Mouse (Mus musculus) adrenal gland, postnatal 10 days (tissue): ENCODE measurements at regions not wholly inside any gene's neighbourhood (a gene's known extent, or its start where the extent isn't known, plus 50 kb on each side); places are given as distances from the start of the nearest gene placed in this dataset.
A peak's percentile ranks its signal among the peaks of the same experiment; 100 is the strongest.

Experiments used
- DNase-seq: peaks from one replicate; pipeline ENCODE4 v3.0.0; 2021; ENCODE audit warnings: mixed read lengths

- DNase-seq = peak; percentile 79
Observed at GRCm38 (mm10) chr12:25381619-25382018, 284.7 kb upstream of the Id2 start.

DNA sequence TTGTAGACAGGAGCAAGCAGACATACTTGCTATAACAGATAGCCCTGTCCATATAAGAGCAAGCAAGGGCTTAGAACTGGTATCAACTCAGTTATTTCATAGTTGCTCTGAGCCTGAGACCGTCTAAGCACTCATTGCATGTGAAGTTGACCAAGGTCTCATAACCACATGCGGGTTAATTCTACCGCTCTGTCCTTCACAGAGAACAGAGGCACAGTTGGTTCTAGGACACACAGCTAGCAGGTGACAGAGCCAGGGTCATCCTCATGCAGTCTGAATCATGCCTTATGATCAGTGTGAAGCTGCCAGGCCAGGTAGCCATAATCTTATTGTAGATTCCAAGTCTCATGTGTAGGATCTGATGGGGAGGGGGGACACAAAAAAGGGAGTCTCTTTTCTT, 283.1 kb upstream of the Id2 start:
- DNase-seq = no peak

DNA sequence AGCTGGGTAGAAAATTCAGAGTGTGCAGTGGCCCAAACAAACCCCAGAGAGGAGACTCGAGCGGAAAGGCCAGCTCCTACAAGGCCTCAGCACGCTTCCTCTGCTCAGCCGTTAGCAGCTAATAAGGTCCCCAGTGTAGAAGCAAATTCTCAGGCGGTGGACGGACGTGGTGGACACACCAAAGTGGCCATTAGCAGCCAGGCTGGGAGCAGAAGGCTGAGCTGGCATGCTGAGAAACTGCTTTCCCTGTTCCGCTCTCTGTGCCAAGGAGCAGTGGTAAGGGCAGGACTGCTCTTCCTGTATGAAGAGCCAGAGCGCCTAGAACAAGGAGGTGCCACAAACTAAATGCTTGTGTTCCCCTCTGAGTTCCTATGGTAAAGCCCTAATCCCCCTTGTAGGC, 282.1 kb upstream of the Id2 start:
- DNase-seq = no peak

DNA sequence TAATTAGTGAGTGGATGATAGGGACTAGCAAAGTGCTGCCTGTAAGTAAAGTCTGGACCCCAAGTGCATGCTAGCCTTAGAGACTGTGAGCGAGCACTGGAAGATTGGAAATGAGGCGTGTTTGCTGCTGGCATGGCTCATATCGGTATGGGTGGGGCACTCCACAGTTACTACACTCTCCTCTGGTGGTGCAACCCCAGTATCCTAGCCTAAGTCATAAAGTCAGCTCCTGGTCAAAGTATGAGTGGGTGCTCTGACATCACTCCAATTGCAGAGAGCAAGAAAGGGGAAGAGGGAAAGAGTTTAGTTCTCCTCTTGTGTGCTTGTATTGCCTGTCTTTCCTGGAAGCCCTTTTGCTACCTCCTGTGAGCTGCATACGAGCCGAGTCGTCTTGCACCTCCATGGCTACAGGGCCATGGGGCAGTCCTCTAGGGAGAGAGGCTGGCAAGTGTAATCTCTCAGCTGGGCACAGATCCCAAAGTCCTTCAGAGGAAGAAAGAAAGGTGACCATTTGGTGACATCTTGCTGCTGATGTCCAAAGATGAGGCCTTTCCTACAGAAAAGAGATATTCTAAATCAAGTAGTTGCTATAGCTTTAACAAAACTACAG, 281.2 kb upstream of the Id2 start:
- DNase-seq = peak; percentile 74

DNA sequence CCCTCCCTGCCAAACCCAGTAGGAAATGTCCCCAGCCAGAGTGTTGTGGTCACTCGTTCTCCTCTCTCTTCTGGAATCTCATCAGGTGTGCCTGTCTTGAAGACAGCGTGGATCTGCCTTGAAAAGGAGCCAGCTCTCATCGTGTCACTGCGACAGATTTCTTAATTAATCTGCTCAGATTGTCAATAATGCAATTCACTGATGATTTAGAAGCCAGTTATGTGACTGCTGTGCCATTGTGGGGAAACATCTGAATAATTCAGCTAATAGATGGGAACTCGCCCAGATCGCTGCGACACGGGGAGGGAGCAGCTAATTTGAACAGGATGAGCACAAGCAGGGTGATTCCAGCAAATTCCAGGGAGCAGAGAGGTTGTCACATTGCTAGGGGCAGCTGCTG, 279.5 kb upstream of the Id2 start:
- DNase-seq = no peak

DNA sequence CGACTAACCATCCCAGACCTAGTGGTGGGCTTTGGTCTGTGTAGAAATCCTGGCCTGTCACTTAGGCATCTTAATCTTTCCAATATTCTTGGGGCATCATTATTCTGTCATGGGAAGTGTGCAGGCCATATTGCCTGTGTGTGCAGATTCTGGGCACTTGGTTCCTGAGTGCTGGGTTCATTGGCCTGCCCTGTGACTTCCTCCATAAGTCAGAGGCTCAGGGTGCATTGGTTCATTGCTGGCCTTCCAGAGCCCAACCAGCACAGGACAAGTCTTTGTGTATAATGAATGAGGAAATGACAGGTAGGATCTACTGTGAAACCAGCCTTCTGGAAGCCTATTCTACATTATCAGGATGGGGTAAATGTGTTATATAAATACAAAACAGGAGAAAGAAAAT, 270.6 kb upstream of the Id2 start:
- DNase-seq = no peak

GRCm38 (mm10) chr12:25365600-25366267, 268.8 kb upstream of the Id2 start:
- DNase-seq = no peak

DNA sequence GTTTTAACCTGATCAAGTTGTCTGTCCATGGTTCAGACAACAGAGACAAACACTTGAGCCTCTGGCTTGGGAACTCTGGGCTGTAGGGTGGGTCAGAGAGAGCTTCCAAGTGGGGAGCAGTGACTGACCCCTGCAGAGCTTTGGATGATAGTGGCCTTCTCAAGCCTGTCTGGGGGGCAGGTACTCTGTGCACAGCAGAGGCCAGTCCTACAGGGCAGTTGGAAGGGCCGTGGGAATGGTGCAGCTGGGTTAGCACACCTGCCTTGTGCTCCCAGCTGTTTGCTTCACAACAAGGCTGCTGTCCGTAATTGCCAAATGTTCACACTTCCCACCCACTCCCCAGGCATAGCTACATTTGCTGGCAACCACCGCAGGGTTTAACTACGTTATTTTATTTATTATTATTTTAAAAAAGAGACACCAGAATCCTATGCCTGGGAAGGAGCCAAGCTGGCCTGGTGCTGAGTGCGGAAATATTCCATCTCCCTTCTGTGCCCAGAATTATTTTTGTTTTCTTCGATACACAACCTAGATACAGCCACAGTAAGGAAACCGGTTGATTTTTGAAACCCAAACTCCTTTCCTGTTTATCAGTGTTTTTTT, 268.1 kb upstream of the Id2 start:
- no peak for DNase-seq

GRCm38 (mm10) chr12:25363839-25364238, 266.9 kb upstream of the Id2 start:
- DNase-seq = no peak

- DNase-seq = no peak
Observed at GRCm38 (mm10) chr12:25363341-25363740, 266.4 kb upstream of the Id2 start.

DNA sequence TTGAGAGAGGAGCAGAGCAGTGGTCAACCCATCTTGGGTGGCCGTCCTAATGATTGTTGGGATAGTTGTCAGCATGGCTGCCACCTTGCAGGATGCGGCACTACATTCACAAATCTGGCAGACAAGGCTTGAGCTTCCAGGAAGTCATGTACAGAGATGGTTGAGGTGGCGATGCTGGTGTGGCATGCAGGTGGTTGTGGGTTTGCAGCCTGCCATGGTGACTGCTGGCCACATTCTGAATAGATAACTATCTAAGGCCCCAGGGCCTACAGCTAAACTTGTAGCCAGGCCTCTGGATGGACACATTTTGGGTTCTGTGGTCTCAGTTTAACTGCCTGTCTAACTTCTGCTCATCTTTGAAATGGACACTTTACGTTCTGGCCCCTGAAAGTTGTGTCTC, 265.8 kb upstream of the Id2 start:
- no peak for DNase-seq

- no peak for DNase-seq
Observed at GRCm38 (mm10) chr12:25360726-25361125, 263.8 kb upstream of the Id2 start.

DNA sequence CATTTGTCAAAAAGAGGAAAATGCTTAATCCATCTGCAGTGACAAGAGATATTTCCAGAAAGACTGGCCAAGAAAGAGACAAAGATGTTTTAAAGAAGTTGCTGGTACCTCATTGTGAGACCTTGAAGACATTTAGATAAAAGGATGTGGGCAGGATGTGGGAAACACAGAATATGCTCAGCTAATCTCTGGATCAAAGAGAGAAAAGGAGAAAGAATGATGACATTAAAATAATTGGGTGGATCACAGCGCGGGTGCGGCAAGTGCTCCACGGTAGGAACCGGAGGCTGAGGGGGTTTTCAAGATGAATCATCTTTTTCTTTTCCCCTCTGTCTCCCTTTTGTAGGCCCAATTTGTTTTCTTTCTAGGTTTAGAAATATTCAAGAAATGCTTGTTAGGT, 263.0 kb upstream of the Id2 start:
- no peak for DNase-seq

DNA sequence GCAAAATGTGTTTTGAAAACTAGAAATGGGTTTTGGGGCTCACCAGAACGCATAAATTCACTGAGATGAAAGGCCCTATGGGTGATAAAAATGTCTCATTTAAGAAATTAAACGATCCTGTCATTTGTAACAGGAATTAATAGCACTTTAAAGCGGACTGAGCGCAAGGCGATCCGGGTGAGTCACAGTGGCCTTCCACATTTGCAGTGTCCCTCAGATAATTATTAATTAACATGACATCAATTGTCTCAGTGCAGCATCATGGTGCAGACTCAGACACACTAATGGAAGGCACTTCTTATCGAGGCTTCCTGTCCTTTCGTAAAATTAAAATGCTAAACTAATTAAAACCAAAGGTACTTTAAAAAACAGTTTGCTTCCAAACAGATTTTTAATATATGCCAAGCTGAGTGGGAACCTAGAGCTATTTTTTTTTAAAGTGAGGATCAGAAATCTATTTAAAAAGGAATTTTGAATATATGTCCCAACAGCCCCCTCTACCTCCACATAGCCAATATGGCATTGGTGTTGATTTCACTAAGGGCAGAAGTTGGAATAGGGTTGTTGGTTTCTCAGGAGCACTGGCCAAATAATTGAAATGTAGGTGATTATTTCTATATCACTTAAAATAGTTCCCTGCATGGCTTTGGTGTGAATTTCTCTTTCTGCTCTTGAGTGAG, 262.0 kb upstream of the Id2 start:
- DNase-seq = no peak

- DNase-seq = no peak
Observed at GRCm38 (mm10) chr12:25356774-25357173, 259.8 kb upstream of the Id2 start.

DNA sequence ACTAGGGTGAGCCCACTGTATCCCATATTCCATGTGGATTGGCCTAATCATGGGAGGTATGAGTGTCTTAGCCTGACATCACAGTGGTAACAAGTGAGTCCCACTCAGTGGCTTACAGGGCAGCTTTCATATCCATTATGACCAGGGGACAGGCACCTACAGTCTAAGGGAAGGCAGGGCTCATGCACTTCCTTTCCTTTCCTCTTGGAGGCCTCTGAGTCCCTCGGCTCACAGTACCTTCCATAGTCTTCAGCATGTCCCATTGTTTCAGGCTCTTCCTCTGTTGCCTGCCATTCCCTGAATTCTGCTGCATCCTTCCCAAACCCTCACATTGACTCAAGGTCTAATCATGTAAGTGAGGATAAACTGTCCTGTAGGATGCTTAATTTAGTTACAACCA, 258.3 kb upstream of the Id2 start:
- no peak for DNase-seq

- DNase-seq = no peak
Observed at GRCm38 (mm10) chr12:25353402-25353896, 256.5 kb upstream of the Id2 start.

DNA sequence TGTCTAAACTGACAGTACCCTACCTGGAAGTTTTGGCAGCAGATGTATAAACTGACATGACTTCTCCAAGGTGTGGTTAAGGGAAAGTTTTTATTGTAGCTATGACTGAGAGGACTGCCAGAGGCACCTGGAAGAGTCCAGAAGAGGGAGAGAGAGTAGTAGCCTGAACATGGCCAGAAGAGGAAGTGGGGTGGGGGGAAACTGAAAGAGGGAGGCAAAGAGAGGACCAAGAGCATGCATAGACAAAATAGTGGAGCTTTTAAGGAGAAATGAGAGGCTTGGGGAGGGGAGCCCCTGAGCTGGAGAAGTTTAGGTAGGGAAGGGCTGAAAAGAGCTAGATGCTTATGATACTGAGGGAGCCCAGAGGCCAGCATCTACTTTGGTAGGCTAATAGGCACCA, 255.2 kb upstream of the Id2 start:
- no peak for DNase-seq

DNA sequence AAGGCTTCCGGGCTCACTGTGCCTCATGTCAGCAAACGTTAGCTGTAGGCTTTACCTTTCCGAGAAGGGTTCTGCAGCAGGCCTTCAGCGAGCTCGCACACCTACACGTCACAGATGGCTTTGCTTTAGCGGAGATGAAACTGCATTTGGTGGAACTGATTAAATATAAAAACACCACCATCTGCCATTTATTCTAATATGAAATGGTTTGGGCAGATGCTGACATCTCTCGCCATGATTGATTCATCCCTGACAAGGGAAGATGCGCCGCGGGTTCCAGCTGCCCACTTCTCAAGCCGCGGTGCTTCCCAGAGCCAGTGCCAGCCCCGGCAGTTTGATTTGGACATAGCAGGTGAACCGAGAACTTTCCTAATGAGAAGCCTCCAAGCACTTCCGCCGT, 247.4 kb upstream of the Id2 start:
- no peak for DNase-seq

DNA sequence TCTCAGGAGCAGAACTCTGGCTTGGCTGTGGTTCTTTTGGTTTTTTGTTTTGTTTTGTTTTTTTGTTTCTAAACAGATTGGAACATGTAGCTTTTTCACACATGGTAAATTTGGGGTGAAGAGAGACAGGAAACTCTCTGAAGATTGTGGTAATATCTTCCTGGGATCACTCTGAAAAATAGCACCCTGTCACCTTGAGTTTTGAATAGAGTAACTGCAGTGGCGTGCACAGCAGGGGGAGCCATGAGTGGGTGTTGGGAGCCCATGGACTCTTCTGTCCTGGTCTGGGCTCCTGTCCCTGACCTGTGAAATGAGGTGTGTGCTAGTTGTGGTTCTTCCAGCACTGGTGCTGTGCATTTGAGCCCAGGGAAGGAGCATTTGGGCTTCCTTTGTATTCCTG, 241.8 kb upstream of the Id2 start:
- peak; percentile 40 for DNase-seq

DNA sequence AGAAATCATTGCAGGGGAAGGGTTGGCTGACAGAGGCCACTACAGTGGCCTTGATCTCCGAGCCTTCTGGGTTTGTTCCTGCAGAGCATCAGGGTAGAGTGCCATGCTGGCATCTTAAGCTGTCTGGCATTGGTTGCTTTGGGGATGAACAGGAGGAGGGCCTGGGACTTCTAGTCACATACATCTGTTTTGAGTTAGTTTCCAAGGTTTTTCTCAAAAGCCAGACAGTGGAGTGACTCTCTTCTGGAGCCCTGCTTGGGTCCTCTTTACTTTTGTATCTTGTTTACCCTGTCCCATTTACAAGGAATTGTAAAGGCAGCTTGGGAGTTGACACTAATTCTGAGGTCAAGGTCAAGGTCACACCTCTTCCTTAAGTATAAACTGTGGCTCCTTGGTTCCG, 239.0 kb upstream of the Id2 start:
- DNase-seq = no peak

- DNase-seq = no peak
Observed at GRCm38 (mm10) chr12:25335069-25335468, 238.1 kb upstream of the Id2 start.

DNA sequence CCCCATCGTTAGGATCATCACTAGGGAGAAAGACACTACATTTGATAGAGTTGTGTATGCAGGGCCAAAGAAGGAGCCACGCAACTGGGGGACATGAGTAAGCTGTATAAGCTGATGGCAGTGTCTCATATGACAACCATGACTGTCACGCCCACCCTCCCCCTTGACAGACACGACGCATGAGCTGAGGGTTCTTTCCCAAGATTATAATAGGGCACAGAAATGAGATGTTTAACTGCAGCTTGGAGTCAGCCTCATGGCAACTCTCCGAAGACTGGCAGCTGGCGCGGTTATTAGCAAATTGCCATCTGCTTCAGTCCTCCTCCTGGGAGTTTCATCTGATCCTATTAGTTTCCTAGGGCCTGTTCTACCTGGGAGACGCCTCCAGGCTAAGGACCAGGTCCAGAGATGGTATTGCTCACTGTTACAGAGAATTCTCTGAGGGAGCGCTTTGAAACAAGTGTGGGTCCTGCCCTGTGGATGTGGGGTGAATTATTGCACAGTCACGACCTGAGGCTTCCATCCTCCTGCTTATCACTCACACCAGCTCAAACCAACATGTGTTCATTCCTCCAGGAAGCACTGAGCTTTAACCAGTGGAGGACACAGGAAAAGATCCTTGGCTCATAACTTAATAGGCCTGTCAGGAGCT, 235.6 kb upstream of the Id2 start:
- DNase-seq = no peak
